Mouse (Mus musculus) urinary bladder, postnatal 36 days (tissue): ENCODE results near the gene Cstb.
"Not testable (repeated sequence)": the region's sequence is repeated elsewhere in the genome, so short reads cannot be mapped to it uniquely, and the experiment has no call there.

Source experiments
- DNase-seq, 2 experiments: peaks; one replicate each; pipeline ENCODE4 v3.0.0; 2022; ENCODE audit warnings: low spot score in 2 of 2, mixed read lengths in 1 of 2

The Cstb gene

DNA sequence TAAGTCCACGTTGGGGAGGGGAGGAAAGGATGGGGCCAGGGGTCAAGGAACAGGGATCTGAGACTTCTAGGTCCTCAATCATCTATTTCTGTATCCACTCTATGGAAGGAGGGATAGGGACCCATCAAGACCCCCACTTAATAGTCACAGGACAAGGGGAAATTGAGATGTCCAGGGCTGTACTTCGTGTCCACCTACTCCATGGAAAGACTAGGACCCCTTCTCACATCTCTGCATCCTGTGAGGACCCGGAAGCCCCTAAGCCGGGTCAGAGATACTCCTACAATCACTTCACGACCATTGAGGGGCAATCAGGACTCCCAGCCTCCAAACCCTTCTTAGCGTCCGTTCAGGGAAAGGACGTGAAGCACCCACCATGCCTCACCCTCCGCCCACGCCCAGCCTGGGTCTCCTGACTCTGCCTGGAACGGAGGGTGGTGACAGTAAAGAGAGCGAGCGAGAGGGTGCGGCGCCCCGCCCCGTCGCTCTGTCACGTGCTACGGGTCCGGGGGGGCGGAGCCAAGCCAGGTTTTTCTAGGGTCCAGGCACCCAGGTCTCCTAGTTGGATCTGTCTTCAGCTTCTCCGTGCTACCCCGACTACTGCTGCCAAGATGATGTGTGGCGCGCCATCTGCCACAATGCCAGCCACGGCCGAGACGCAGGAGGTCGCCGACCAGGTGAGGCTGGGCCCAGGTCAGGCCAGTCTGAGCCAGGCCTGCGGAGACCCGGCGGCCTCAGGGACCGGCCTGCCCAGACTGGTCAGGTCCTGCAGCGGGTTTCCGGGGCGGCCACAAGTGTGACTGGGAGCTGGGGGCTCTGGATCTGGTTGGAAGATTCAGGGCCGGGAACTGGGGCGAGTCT is at the start of gene Cstb:
Gene Cstb (plus strand): TSS at position 489 of the 861 bp plus-strand sequence.
- peak; percentile 85 for DNase-seq

- no peak for DNase-seq
These were observed 47.0 kb upstream of the Cstb start for GRCm38 (mm10) chr10:78378516-78378915.

DNA sequence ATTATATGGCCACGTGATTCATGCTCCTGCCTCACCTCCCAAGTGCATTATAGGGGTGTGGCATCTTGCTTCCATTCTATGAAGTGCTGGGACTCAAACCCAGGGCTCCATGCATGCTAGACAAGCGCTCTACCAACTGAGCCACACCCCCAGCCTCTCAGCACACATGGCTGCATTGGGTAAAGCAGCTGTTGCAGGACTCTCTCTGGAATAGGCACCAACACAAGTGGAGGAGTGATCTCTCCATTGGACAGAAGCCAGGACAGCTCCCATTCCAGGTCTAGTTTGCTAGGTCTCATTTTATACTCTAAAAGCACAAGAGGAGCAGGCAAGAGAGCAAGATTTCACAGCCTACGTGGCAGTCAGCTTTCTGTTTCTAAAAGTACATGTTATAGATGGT is 41.9 kb upstream of the Cstb start:
- DNase-seq, result no peak

DNA sequence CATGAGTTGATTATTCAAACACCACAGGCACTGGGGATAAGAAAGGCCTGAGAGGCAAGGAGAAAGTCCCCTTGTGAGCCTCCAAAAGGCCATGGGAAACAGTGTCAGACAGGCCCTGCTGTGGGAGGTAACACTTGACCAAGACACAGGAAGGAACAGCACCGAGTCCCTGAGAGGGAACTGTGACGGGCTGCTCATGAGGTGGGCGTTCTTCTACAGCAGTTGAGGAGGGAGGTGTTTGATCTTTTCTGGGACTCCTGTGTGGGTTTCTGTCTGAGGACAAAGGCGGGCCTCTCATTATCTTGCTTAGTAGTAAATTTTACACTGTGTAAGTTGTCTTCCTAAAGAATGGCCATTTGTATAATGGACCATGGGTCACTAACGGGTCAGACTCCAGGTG is 39.9 kb upstream of the Cstb start:
- DNase-seq, result no peak

DNA sequence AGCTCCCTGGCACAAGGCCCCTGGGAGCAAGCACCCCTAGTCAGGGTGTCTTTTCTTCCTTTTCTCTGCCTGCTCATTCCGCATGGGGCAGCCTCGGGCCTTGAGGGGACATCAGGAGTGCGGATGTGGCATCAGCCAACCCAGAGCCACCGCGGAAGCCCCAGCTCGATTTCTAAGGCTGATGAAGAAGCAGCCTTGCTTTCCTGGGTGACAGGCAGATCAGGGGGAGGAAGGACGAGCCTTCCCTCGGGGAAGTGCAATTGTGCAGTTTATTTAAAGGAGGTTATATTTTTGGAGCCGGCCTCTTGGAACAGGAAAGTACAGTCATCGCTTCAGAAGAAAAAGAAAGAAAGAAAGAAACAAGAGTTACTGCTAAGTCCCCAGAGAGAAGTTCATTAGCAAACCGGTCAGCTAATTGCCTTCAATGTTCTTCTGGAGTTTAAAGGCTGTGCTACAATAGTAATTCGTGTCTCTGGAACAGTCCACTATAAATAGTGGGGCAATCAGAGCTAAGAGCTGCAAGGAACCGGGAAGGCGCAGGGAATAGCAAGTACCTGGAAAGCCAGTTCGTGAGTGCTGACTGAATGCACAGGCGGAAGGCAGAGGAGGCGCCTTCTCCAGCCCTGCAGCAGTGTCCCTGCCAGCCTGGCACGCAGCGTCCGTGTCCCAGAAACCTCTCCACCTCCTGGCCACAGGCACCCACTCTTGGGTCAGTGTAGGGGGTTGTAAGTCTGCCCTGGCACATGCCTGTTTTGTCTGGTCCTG is 37.1 kb upstream of the Cstb start:
- DNase-seq, result no peak

DNA sequence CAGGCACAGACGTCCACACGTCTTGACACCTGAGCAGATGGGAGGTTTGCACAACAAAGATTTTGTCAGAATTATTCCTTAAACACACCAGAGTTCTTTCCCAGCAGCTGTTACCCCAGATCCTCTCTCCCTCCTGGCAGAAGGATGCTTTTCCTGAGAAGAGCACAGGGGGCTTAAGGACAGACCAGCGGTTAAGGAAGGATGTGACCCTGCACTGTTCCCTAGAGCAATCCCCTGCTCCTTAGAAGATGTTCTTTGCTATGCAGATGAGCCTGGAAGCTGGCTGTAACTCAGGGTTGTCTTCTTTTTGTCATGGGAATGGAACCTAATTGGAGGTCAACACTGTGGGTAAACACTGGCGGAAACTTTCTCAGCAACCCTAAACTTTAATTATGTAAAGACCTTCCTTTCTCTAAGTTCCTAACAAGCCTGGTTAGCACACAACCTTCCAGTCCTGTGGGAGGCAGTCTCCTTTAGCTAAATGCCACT is 34.4 kb upstream of the Cstb start:
- DNase-seq, result no peak

DNA sequence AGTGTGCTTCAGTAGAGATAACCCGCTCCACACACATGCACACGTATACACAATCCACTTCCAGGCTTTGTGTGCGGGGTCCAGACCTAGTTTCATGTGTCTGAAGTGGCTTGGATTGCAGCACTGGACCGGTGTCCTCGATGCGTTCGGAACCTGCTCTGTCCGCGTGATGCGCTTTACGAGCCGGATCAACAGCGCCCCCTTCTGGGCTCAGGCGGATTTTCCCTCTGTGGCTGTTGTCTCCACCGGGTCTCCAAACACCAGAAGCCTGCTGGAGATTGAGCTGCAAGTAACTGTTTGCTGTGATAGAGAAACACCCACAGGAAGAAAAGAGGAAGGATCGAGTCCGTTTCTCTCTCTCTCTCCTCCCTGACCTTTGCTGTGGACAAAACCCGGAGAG is 33.4 kb upstream of the Cstb start:
- DNase-seq, result peak; percentile 75 to 82

GRCm38 (mm10) chr10:78395377-78395776 is 30.1 kb upstream of the Cstb start:
- DNase-seq, result no peak

DNA sequence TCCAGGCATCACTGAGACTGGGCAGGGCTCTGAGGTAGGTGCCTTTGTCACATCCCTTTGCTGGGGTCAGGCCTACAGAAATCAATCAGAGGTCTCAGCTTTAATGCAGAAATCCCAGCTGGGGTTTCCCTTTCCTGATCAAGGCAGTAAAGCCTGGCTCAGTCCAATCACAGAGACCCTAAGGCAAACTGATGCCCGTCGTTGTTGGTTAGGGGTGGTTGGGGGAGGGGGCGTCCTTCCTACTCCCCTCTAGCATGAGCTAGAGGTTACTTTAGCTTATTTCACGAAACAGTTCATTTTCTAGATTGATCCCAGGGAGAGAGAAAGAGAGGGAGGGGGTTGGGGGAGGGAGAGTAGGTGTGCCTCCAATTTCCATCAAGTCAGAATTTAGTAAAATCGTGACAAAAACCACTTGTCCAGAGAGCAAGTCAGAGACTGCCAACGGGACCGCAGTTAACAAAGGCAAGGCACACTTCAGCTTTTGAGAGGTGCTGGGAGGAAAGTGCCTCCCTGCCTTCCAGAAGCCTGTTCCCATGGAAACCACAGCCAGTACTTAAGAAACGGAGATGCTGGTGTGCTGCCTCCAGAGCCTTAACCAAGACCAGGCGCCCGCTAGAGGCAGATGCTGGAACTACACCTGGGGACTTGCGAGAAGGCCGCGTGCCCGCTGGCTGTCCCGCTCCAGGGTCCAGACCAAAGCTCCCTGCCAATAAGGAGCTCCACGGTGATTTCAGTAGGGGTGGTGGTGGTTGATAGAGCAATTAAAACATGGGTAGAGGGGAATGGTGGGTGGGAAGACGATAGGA is 29.4 kb upstream of the Cstb start:
- DNase-seq, result peak; percentile 82 to 89

DNA sequence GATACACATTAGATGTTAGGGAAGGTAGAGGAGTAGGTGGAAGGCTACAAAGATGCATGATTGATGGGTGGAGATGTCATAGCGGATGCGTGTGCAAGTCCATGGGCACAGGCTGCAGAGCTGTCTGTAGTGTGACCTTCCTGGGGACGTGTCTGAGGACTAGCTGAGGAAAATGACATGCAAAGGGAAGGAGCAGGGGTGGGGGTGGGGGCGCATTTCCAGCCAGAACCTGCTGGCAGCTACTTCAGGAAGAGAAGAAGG is 28.9 kb upstream of the Cstb start:
- DNase-seq, result no peak

GRCm38 (mm10) chr10:78399090-78399657 is 26.3 kb upstream of the Cstb start:
- DNase-seq, result no peak

DNA sequence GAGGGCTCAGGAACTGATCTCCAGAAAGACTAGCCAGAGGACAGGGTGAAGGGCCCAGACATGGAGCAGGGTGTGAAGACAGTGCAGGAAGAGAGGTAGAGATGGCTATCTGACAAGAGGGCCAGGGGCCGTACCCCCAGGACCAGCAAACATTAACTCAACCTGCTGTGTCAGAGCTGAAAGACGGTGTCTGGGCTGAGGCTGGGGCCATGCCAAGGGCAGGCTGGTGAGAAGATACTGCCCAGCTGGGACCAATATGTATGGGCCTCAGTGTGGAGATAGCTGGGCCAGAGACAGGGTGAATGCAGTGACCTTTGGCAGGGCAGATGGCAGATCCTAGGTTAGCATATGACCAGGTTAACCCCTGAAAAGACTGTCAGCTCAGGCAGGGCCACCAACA is 24.3 kb upstream of the Cstb start:
- DNase-seq, result no peak

DNA sequence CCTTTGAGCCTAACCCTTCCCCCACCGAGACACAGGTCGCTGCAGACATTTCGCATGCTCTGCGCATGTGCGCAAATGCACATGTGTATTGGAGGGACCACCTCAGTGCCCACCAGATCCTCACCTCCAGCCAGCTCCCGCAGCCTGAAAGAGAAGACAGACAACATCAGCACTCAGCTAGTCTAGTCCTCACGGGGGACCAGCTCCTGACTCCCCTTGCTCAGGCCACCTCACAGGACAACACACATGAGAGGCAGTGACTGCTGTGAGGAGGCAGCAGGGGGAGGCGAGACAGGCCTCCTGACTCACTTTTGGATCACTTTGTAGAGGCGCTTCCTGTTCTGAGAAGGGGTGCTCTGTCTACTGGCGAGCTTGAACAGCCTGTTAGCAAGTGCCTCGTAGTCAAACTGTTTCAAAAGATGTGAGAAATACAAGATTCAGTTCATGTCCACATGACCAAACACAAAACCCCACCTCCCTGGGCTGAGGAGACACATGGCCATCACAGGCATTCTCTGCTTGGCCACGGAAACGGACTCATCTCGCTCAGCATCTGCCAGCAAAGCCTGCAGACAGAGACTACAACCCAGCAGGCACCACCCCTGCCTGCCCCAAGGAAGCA is 23.1 kb upstream of the Cstb start:
- no peak for DNase-seq

DNA sequence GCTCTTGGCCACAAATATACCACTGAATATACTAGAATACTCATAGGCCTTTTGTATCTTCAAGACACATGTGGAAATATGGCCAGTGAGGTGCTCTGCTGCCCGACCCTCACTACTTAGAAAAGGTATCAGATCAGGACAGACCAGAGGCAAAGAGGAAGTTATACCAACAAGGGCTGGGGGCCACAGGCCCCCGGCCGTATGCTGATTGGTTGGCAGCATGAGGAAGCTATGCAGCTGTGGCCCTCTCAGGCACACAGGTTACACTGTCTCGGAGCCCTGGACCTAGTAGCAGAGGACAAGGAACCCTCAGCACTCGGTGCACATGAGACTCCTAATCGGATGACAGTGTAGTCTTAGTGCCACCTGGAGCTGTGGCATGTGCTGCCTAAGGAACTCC is 19.3 kb upstream of the Cstb start:
- no peak for DNase-seq

GRCm38 (mm10) chr10:78407132-78407531 is 18.3 kb upstream of the Cstb start:
- no peak for DNase-seq

- no peak for DNase-seq
These were observed 16.3 kb upstream of the Cstb start for GRCm38 (mm10) chr10:78409035-78409788.

GRCm38 (mm10) chr10:78411851-78412250 is 13.6 kb upstream of the Cstb start:
- no peak for DNase-seq

DNA sequence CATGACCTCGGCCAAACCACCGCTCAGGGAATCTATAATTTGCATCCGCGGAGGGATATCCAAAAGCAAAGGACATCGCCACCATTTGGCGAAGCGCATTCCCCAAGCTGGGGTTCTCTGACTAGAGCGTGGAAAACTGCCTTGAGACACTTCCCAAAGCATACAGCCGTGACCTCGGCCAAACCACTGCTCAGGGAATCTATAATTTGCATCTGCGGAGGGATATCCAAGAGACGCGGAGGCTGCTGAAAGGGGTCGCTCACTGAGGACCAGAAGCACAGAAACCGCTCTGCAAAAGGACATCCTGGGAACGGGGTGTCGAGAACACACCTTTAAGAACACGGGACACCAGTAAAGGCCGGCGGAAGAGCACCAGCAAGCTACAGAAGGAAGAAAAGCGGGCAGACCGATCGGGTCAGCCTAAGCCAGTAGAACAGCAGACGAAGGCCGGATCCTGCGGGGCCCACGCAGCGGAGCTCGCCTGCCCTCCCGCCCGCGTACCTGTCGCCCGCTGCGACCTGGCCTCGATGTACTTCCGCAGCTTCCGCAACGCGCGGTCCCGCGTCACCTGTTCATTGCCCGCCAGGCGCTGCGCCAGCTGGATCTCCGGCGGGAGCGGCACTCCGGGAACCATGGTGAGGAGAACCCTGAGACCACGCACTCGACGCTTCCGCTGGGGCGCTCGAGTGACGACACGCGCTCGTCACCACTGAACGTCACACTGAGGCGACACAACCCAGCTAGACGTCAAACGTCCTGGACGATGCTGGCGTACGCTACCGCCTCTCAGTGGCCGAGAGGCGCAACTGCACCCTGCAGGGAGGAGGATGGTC is 12.9 kb upstream of the Cstb start, which contains the start of gene Rrp1:
Gene Rrp1 (minus strand): TSS at position 725 of the 833 bp plus-strand sequence.
- DNase-seq, result peak; percentile 92

DNA sequence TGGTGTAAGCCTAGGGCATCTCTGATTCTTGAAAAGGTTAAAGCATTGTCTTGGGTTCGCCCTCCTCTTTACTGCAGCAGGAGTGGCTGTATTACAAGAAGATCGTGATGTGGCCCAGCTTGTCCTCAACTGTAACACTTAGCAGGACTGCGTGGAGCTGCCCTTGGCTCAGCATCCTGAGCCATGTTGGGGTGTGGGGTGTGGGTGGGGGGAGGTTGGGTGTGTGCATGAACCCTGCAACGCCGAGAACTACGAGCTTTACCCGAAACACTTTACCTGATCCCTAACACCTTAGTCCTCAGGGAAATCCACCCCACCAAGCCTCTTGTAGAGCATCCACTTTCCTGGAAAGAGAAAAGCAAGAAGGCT is 12.3 kb upstream of the Cstb start:
- no peak for DNase-seq

- not testable (repeated sequence) for DNase-seq
These were observed 10.5 kb upstream of the Cstb start for GRCm38 (mm10) chr10:78414936-78415335.
